Mouse (Mus musculus): ENCODE measurements around the gene Zcchc24. TPM values are rescaled to one million over a fixed set of nuclear protein-coding genes. Genes with fewer than 3 reads are reported as not detected.

Gene Zcchc24
- total and polyA plus RNA-seq, 2 experiments from 2014 or later: 14.7 to 28.7 TPM

DNA sequence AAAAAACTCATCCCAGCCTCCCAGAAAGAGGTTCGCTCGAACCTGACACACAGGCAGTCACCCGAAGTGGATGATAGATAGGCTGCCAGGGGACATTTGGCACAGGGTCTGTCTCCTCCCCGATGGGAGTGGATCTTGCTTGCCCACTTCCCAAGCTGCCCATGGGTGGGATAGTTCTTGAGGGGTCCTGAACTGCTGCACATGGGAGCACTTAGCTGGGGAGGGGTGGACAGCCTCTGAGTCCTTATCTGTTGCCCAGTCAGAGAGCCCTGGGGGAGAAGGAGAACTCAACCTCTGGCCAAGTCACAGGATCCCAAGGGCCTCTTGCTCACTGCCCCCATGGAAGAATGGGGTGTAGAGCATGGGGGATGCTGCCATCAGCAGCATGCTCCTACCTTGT, 13.3 kb downstream of the Zcchc24 start:
- no peaks in the 10 kb centered on the region for H3K36me3 ChIP-seq (ENCODE audit: insufficient read depth)
- H3K4me2 ChIP-seq (ENCODE audit: low read depth): no peak overlapping the region
- H3K4me3 ChIP-seq (ENCODE audit: low read depth, low read length): no peak overlapping the region
- 52% methylated on average over 4 of the region's 4 CpGs for WGBS
- H3K27ac ChIP-seq (ENCODE audit: low read depth, low read length): no peak overlapping the region
- no peak for TF ChIP-seq CTCF (IDR thresholded peaks at IDR 0.05; ENCODE audit: low read depth)
- no peaks in the 10 kb centered on the region for H3K27me3 ChIP-seq (ENCODE audit: insufficient read depth, low read length)
- no peak overlapping the region for H3K9ac ChIP-seq
- ATAC-seq: no peak
- no peaks in the 10 kb centered on the region for H3K9me3 ChIP-seq (ENCODE audit: low read length)
- DNase-seq: no peak
- no peaks in the 10 kb centered on the region for H3K4me1 ChIP-seq (ENCODE audit: insufficient read depth)

GRCm38 (mm10) chr14:25754531-25755484, 14.0 kb downstream of the Zcchc24 start:
- Histone ChIP-seq H3K4me3 (ENCODE audit: low read depth, low read length) (no peak overlapping the region), H3K4me1 (ENCODE audit: insufficient read depth) (no peaks in the 10 kb centered on the region), H3K4me2 (ENCODE audit: low read depth) (no peak overlapping the region), H3K27me3 (ENCODE audit: insufficient read depth, low read length) (no peaks in the 10 kb centered on the region), H3K9me3 (ENCODE audit: low read length) (no peaks in the 10 kb centered on the region), H3K9ac (no peak overlapping the region), H3K36me3 (ENCODE audit: insufficient read depth) (no peaks in the 10 kb centered on the region), H3K27ac (ENCODE audit: low read depth, low read length) (no peak overlapping the region)
- ATAC-seq (no peak), DNase-seq (no peak)
- no peak for TF ChIP-seq CTCF (IDR thresholded peaks at IDR 0.05; ENCODE audit: low read depth)
- 53% methylated on average over 19 of the region's 19 CpGs for WGBS

GRCm38 (mm10) chr14:25753021-25753420, 15.8 kb downstream of the Zcchc24 start:
- no peak for TF ChIP-seq CTCF (IDR thresholded peaks at IDR 0.05; ENCODE audit: low read depth)
- DNase-seq (no peak), ATAC-seq (no peak)
- Histone ChIP-seq H3K4me2 (ENCODE audit: low read depth) (no peak overlapping the region), H3K27ac (ENCODE audit: low read depth, low read length) (no peak overlapping the region), H3K36me3 (ENCODE audit: insufficient read depth) (no peaks in the 10 kb centered on the region), H3K27me3 (ENCODE audit: insufficient read depth, low read length) (no peaks in the 10 kb centered on the region), H3K9me3 (ENCODE audit: low read length) (no peaks in the 10 kb centered on the region), H3K9ac (no peak overlapping the region), H3K4me1 (ENCODE audit: insufficient read depth) (no peaks in the 10 kb centered on the region), H3K4me3 (ENCODE audit: low read depth, low read length) (no peak overlapping the region)
- WGBS: 38% methylated on average over 5 of the region's 5 CpGs

- no peak overlapping the region for H3K27ac ChIP-seq (ENCODE audit: low read depth, low read length)
- no peak for ATAC-seq
- H3K9ac ChIP-seq: no peak overlapping the region
- no peaks in the 10 kb centered on the region for H3K36me3 ChIP-seq (ENCODE audit: insufficient read depth)
- no peak for TF ChIP-seq CTCF (IDR thresholded peaks at IDR 0.05; ENCODE audit: low read depth)
- no peak overlapping the region for H3K4me3 ChIP-seq (ENCODE audit: low read depth, low read length)
- H3K27me3 ChIP-seq (ENCODE audit: insufficient read depth, low read length): no peaks in the 10 kb centered on the region
- no peak for DNase-seq
- no peaks in the 10 kb centered on the region for H3K4me1 ChIP-seq (ENCODE audit: insufficient read depth)
- no peaks in the 10 kb centered on the region for H3K9me3 ChIP-seq (ENCODE audit: low read length)
- no peak overlapping the region for H3K4me2 ChIP-seq (ENCODE audit: low read depth)
- WGBS: 95% methylated on average over 5 of the region's 5 CpGs
These were observed 17.8 kb downstream of the Zcchc24 start for GRCm38 (mm10) chr14:25751067-25751466.

DNA sequence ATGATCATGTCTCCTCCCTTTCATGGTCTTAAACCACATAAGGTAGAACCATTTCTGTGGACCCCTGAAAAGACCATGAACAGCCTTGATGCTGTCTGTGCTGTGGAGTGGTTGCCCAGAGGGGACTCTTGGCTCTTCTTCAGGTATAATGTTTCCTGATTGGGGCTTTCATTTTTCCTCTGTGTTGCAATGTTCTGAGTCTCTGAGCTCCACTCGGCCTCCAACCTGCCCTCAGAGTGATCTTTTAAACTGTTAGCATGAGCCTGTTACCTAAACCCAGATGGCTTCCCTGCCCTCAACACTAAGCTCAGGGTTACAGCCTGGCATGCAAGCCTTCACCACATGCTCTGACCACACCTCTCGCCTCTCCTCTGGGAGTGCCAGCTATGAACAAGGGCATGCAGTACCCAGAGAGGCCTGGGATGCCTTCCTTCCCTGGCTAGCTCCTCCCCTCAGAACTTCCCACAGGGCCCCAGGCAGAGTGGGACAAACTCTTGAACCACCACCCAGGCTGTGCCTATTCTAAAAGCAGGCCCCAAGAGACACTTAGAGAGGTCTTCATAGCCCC, 18.3 kb downstream of the Zcchc24 start:
- WGBS: 87% methylated on average over 2 of the region's 2 CpGs
- no peak for DNase-seq
- no peak for TF ChIP-seq CTCF (IDR thresholded peaks at IDR 0.05; ENCODE audit: low read depth)
- Histone ChIP-seq H3K4me1 (ENCODE audit: insufficient read depth) (no peaks in the 10 kb centered on the region), H3K27ac (ENCODE audit: low read depth, low read length) (no peak overlapping the region), H3K27me3 (ENCODE audit: insufficient read depth, low read length) (no peaks in the 10 kb centered on the region), H3K9ac (no peak overlapping the region), H3K4me3 (ENCODE audit: low read depth, low read length) (no peak overlapping the region), H3K9me3 (ENCODE audit: low read length) (no peaks in the 10 kb centered on the region), H3K4me2 (ENCODE audit: low read depth) (no peak overlapping the region), H3K36me3 (ENCODE audit: insufficient read depth) (no peaks in the 10 kb centered on the region)
- ATAC-seq: no peak

- H3K9me3 ChIP-seq (ENCODE audit: low read length): no peaks in the 10 kb centered on the region
- H3K4me1 ChIP-seq (ENCODE audit: insufficient read depth): no peaks in the 10 kb centered on the region
- H3K36me3 ChIP-seq (ENCODE audit: insufficient read depth): no peaks in the 10 kb centered on the region
- no peak overlapping the region for H3K4me3 ChIP-seq (ENCODE audit: low read depth, low read length)
- H3K27me3 ChIP-seq (ENCODE audit: insufficient read depth, low read length): no peaks in the 10 kb centered on the region
- ATAC-seq: no peak
- H3K4me2 ChIP-seq (ENCODE audit: low read depth): no peak overlapping the region
- WGBS: 60% methylated on average over 13 of the region's 13 CpGs
- H3K27ac ChIP-seq (ENCODE audit: low read depth, low read length): no peak overlapping the region
- TF ChIP-seq CTCF (IDR thresholded peaks at IDR 0.05; ENCODE audit: low read depth): no peak
- H3K9ac ChIP-seq: no peak overlapping the region
- no peak for DNase-seq
These were observed 19.5 kb downstream of the Zcchc24 start for GRCm38 (mm10) chr14:25749143-25749909.
